In the genomic region with DNA sequence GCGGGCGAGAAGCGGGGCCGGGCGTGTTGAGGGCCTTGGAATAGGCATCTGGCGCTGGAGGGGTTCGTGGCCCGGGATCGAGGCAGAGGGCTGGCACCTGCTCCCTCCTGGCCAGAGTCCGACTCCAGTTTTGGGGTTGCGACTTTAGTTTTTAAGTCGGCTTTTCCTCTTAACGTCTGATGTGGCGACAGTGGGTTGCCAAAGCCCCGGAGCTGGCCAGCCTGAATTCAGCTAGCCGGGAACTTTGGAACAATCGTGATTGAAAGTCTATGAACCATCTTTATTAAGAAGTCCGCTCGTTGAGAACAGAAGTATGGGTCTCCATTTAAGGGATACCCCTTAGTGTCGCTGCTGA, we compare ENCODE assay signal across 7 mouse cellular contexts. TPM values are rescaled to one million over a fixed set of nuclear protein-coding genes. Genes with fewer than 3 reads are reported as not detected.
DNase-seq lines count a peak whose midpoint lies in the region; ATAC-seq and TF ChIP-seq lines count a peak whose summit lies in the region.

No protein-coding gene starts in this region.

- H3K4me3 ChIP-seq in lung, embryonic 16.5 days (ENCODE audit: low read length): peak overlapping the region; percentile 88
- peak overlapping the region; percentile 81 for H3K4me3 ChIP-seq in forebrain, embryonic 10.5 days
- peak overlapping the region; percentile 69 for H3K4me3 ChIP-seq in limb, embryonic 12.5 days (replicated peaks)
- peak overlapping the region; percentile 96 for H3K4me3 ChIP-seq in small intestine, adult 2 months (ENCODE audit: low read depth, low read length)

- no peak for ATAC-seq in lung, embryonic 16.5 days (ENCODE audit: low read depth)
- no peak for ATAC-seq in limb, embryonic 12.5 days (ENCODE audit: insufficient number of reproducible peaks, insufficient read depth, low FRiP score, low TSS enrichment, low read depth)

- peak overlapping the region; percentile 93 for H3K4me2 ChIP-seq in lung, embryonic 16.5 days (ENCODE audit: low read depth, low read length)
- H3K4me2 ChIP-seq in limb, embryonic 12.5 days: peak overlapping the region; percentile 89

- DNase-seq in lung, postnatal 36 days: no peak
- no peak for DNase-seq in forebrain, embryonic 10.5 days (ENCODE audit: extremely low spot score, low spot score)
- no peak for DNase-seq in cerebellum, adult 11-12 months
- no peak for DNase-seq in cerebellum, adult 18-20 months

- H3K27ac ChIP-seq in lung, embryonic 16.5 days (ENCODE audit: low read length): peak overlapping the region; percentile 28; the same call in 1 of the 2 replicates
- H3K27ac ChIP-seq in forebrain, embryonic 10.5 days: peak overlapping the region; percentile 94
- H3K27ac ChIP-seq in limb, embryonic 12.5 days: no peak overlapping the region
- H3K27ac ChIP-seq in small intestine, adult 2 months (ENCODE audit: insufficient read depth, low read depth, low read length): peak overlapping the region; percentile 76

- H3K9me3 ChIP-seq in lung, embryonic 16.5 days (ENCODE audit: control insufficient read depth, low read length): no peaks in the 10 kb centered on the region
- H3K9me3 ChIP-seq in forebrain, embryonic 10.5 days: no peaks in the 10 kb centered on the region
- no peaks in the 10 kb centered on the region for H3K9me3 ChIP-seq in limb, embryonic 12.5 days

- 1% methylated on average over 20 of the region's 20 CpGs for WGBS in lung, embryonic 16.5 days
- WGBS in forebrain, embryonic 10.5 days: 2% methylated on average over 20 of the region's 20 CpGs
- 3% methylated on average over 20 of the region's 20 CpGs for WGBS in limb, embryonic 12.5 days
- WGBS in small intestine, adult 2 months: 0% methylated on average over 20 of the region's 20 CpGs

- H3K4me1 ChIP-seq in lung, embryonic 16.5 days (replicated peaks; ENCODE audit: control insufficient read depth, insufficient read depth, low read length): peaks cover 12% of the 10 kb centered on the region
- H3K4me1 ChIP-seq in forebrain, embryonic 10.5 days: peaks cover 28% of the 10 kb centered on the region
- peaks cover 22% of the 10 kb centered on the region for H3K4me1 ChIP-seq in limb, embryonic 12.5 days (replicated peaks)
- peaks cover 10% of the 10 kb centered on the region; the same call in 1 of the 2 replicates for H3K4me1 ChIP-seq in small intestine, adult 2 months (ENCODE audit: control insufficient read depth, insufficient read depth, insufficient read length, low read length)

- peak overlapping the region; percentile 75 for H3K9ac ChIP-seq in lung, embryonic 16.5 days (ENCODE audit: low read length)
- H3K9ac ChIP-seq in limb, embryonic 12.5 days (replicated peaks): peak overlapping the region; percentile 74

- TF ChIP-seq CTCF in small intestine, adult 2 months (IDR thresholded peaks at IDR 0.05; ENCODE audit: extremely low read depth, insufficient read length, insufficient replicate concordance, low read depth, low read length): no peak

- H3K27me3 ChIP-seq in lung, embryonic 16.5 days (ENCODE audit: control insufficient read depth, insufficient read depth, low read depth, low read length): peaks cover 5% of the 10 kb centered on the region
- H3K27me3 ChIP-seq in forebrain, embryonic 10.5 days (ENCODE audit: poor library complexity, severe bottlenecking): peaks cover 15% of the 10 kb centered on the region
- peaks cover 13% of the 10 kb centered on the region for H3K27me3 ChIP-seq in limb, embryonic 12.5 days
- no peaks in the 10 kb centered on the region for H3K27me3 ChIP-seq in small intestine, adult 2 months (ENCODE audit: control insufficient read depth, insufficient read depth, low read length)

- H3K36me3 ChIP-seq in lung, embryonic 16.5 days (ENCODE audit: control insufficient read depth, insufficient read depth, low read length): peaks cover 5% of the 10 kb centered on the region; the same call in 1 of the 2 replicates
- H3K36me3 ChIP-seq in forebrain, embryonic 10.5 days (replicated peaks): peaks cover 7% of the 10 kb centered on the region; the same call in 1 of the 2 replicates
- H3K36me3 ChIP-seq in limb, embryonic 12.5 days: peaks cover 19% of the 10 kb centered on the region
- H3K36me3 ChIP-seq in small intestine, adult 2 months (ENCODE audit: control insufficient read depth, insufficient read depth, low read length): peaks cover 28% of the 10 kb centered on the region

- TF ChIP-seq POLR2A in small intestine, adult 2 months (IDR thresholded peaks at IDR 0.05; ENCODE audit: low read depth, low read length): no peak

RNA-seq across cellular contexts. Expression of a gene that starts 0.6 kb away (rescaled TPM):
- 16.7 and 17.6 TPM in 2 replicates for polyA plus RNA-seq in lung, embryonic 16.5 days (2015; fragmentation: Nextera tagmentation; extraction: Ambion mirVana)
- 16.6 and 19.0 TPM in 2 replicates for polyA plus RNA-seq in forebrain, embryonic 10.5 days (2016; fragmentation: Nextera tagmentation; extraction: Ambion mirVana)
- 18.6 and 22.5 TPM in 2 replicates for polyA plus RNA-seq in limb, embryonic 12.5 days (2016; fragmentation: Nextera tagmentation; extraction: Ambion mirVana)
- 65.2 and 108 TPM in 2 replicates for polyA plus RNA-seq in small intestine, adult 2 months (2012; rRNA removed)

RNA-seq across cellular contexts. Expression of a gene that starts 10.8 kb away (rescaled TPM):
- polyA plus RNA-seq in lung, embryonic 16.5 days (2015; fragmentation: Nextera tagmentation; extraction: Ambion mirVana): 32.6 and 39.1 TPM in 2 replicates
- polyA plus RNA-seq in forebrain, embryonic 10.5 days (2016; fragmentation: Nextera tagmentation; extraction: Ambion mirVana): 24.5 and 26.4 TPM in 2 replicates
- 26.3 and 27.6 TPM in 2 replicates for polyA plus RNA-seq in limb, embryonic 12.5 days (2016; fragmentation: Nextera tagmentation; extraction: Ambion mirVana)
- polyA plus RNA-seq in small intestine, adult 2 months (2012; rRNA removed): 352 and 372 TPM in 2 replicates

RNA-seq across cellular contexts. Expression of a gene that starts 15.0 kb away (rescaled TPM):
- 1.2 and 1.9 TPM in 2 replicates for polyA plus RNA-seq in lung, embryonic 16.5 days (2015; fragmentation: Nextera tagmentation; extraction: Ambion mirVana)
- 0.17 and 0.36 TPM in 2 replicates for polyA plus RNA-seq in forebrain, embryonic 10.5 days (2016; fragmentation: Nextera tagmentation; extraction: Ambion mirVana)
- polyA plus RNA-seq in limb, embryonic 12.5 days (2016; fragmentation: Nextera tagmentation; extraction: Ambion mirVana): 0.37 and 0.43 TPM in 2 replicates
- 0.42 and 1.4 TPM in 2 replicates for polyA plus RNA-seq in small intestine, adult 2 months (2012; rRNA removed)

RNA-seq across cellular contexts. Expression of a gene that starts 35.4 kb away (rescaled TPM):
- 48.5 and 55.0 TPM in 2 replicates for polyA plus RNA-seq in lung, embryonic 16.5 days (2015; fragmentation: Nextera tagmentation; extraction: Ambion mirVana)
- 81.3 and 82.5 TPM in 2 replicates for polyA plus RNA-seq in forebrain, embryonic 10.5 days (2016; fragmentation: Nextera tagmentation; extraction: Ambion mirVana)
- 50.1 and 53.2 TPM in 2 replicates for polyA plus RNA-seq in limb, embryonic 12.5 days (2016; fragmentation: Nextera tagmentation; extraction: Ambion mirVana)
- 33.0 and 39.9 TPM in 2 replicates for polyA plus RNA-seq in small intestine, adult 2 months (2012; rRNA removed)

RNA-seq across cellular contexts. Expression of a gene that starts 35.7 kb away (rescaled TPM):
- polyA plus RNA-seq in lung, embryonic 16.5 days (2015; fragmentation: Nextera tagmentation; extraction: Ambion mirVana): 41.1 and 43.3 TPM in 2 replicates
- polyA plus RNA-seq in forebrain, embryonic 10.5 days (2016; fragmentation: Nextera tagmentation; extraction: Ambion mirVana): 42.8 and 45.3 TPM in 2 replicates
- 40.4 and 46.1 TPM in 2 replicates for polyA plus RNA-seq in limb, embryonic 12.5 days (2016; fragmentation: Nextera tagmentation; extraction: Ambion mirVana)
- 51.5 and 88.1 TPM in 2 replicates for polyA plus RNA-seq in small intestine, adult 2 months (2012; rRNA removed)
